Mouse (Mus musculus) embryonic fibroblast, embryonic 13.5 days (primary cell): ENCODE data around the gene Actn2. TPM values are rescaled to one million over a fixed set of nuclear protein-coding genes. Genes with fewer than 3 reads are reported as not detected.

ENCODE experiments used
- H3K27ac ChIP-seq: 2 replicates; pipeline ENCODE4 v1.5.1; 2012; ENCODE audit warnings: low read length, control low read depth, inconsistent platforms; ENCODE audit not compliant: insufficient read depth
- H3K4me1 ChIP-seq: 2 replicates; pipeline ENCODE4 v1.6.1; 2011; ENCODE audit warnings: low read length; ENCODE audit not compliant: control insufficient read depth, insufficient read depth
- H3K4me3 ChIP-seq: 2 replicates; pipeline ENCODE4 v1.5.1; 2011; ENCODE audit warnings: mild to moderate bottlenecking, control low read depth, low read length; ENCODE audit not compliant: insufficient read depth
- CTCF ChIP-seq: IDR thresholded peaks from 2 replicates; pipeline ENCODE4 v1.5.1; 2011; ENCODE audit warnings: mild to moderate bottlenecking, control low read depth, low read length, moderate library complexity, borderline replicate concordance; ENCODE audit not compliant: insufficient read depth
- POLR2A ChIP-seq: IDR thresholded peaks from 2 replicates; pipeline ENCODE4 v1.6.1; 2011; ENCODE audit warnings: low read depth, mild to moderate bottlenecking, control low read depth, low read length, moderate library complexity
- polyA plus RNA-seq: library from polyadenylated mRNA; stranded (reverse); fragments of >200 nt; gene quantifications from 2 replicates; pipeline ENCODE4 v1.2.4, GENCODE M21; 2011; ENCODE audit warnings: low read depth; ENCODE audit not compliant: missing spikeins, insufficient read length

Actn2 gene
- polyA plus RNA-seq, 1 experiment, result not detected

GRCm38 (mm10) chr13:12228248-12228647 is 112.3 kb downstream of the Actn2 start:
- Histone ChIP-seq H3K4me1 (no peaks in the 10 kb centered on the region), H3K4me3 (no peak overlapping the region), H3K27ac (no peak overlapping the region)
- TF ChIP-seq CTCF (no peak), POLR2A (no peak)

DNA sequence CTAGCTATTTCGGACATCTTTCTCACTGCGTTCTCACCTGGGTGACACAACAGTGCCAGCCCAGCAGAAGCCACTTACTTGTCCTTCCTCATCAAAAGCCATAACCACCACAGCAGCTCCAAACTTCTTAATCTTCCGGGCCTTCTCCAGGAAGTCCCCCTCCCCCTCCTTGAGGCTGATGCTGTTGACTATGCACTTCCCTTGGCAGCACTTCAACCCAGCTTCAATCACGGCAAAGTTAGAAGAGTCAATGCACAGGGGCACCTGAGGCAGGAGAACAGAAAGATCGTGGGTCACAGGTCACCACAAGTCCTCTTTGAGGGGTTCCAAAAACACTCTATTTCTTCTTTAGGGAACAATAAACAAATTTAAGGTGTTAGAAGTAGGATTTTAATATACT is 113.0 kb downstream of the Actn2 start:
- no peak overlapping the region for H3K27ac ChIP-seq
- TF ChIP-seq POLR2A, result no peak
- TF ChIP-seq CTCF, result no peak
- no peak overlapping the region for H3K4me3 ChIP-seq
- no peaks in the 10 kb centered on the region for H3K4me1 ChIP-seq

Other genes with a start within 250 kb of the Actn2 start
- 0.05 and 0.14 TPM in 2 replicates for gene Ryr2, start 233.8 kb downstream of the Actn2 start, polyA plus RNA-seq
- 25.7 and 26.5 TPM in 2 replicates for gene Mtr, start 82.6 kb downstream of the Actn2 start, polyA plus RNA-seq
- 29.1 and 34.0 TPM in 2 replicates for gene Heatr1, start 54.3 kb upstream of the Actn2 start, polyA plus RNA-seq
- 56.6 and 72.2 TPM in 2 replicates for gene Lgals8, start 124.2 kb upstream of the Actn2 start, polyA plus RNA-seq
- 0.10 TPM in 1 of 2 replicates, not detected in the other for gene Edaradd, start 179.7 kb upstream of the Actn2 start, polyA plus RNA-seq
- 2.1 and 2.4 TPM in 2 replicates for gene Ero1lb, start 225.1 kb upstream of the Actn2 start, polyA plus RNA-seq